Mouse (Mus musculus) stomach, embryonic 16.5 days (tissue): ENCODE results near the gene Fbxl8. TPM values are rescaled to one million over a fixed set of nuclear protein-coding genes. Genes with fewer than 3 reads are reported as not detected.

ENCODE experiments used
- ATAC-seq: fragments of 200-750 bp; cut with Nextera tagmentation; 2 replicates; pipeline ENCODE4 v1.8.0; 2017; ENCODE audit warnings: moderate number of reproducible peaks, moderate TSS enrichment; ENCODE audit not compliant: insufficient read depth, low FRiP score
- H3K27ac ChIP-seq: fragments of 300-500 bp; sonication (generic); 2 replicates; pipeline ENCODE4 v1.5.1; 2014; ENCODE audit warnings: low read length
- H3K27me3 ChIP-seq: fragments of 300-500 bp; sonication (generic); 2 replicates; pipeline ENCODE4 v1.6.1; 2014; ENCODE audit warnings: low read length, control low read depth, mixed read lengths; ENCODE audit not compliant: control insufficient read depth, insufficient read depth
- H3K36me3 ChIP-seq: fragments of 300-500 bp; sonication (generic); 2 replicates; pipeline ENCODE4 v1.6.1; 2014; ENCODE audit warnings: low read length; ENCODE audit not compliant: control insufficient read depth, insufficient read depth
- H3K4me1 ChIP-seq: fragments of 300-500 bp; sonication (generic); 2 replicates; pipeline ENCODE4 v1.6.1; 2014; ENCODE audit warnings: low read length, control low read depth, mixed read lengths; ENCODE audit not compliant: control insufficient read depth, insufficient read depth
- H3K4me2 ChIP-seq: fragments of 300-500 bp; sonication (generic); 2 replicates; pipeline ENCODE4 v1.6.1; 2014; ENCODE audit warnings: low read depth, low read length, mixed read lengths
- H3K4me3 ChIP-seq: fragments of 300-500 bp; sonication (generic); replicated peaks from 2 replicates; pipeline ENCODE4 v1.5.1; 2014; ENCODE audit warnings: mild to moderate bottlenecking, low read length
- H3K9ac ChIP-seq: fragments of 300-500 bp; sonication (generic); 2 replicates; pipeline ENCODE4 v1.6.1; 2014; ENCODE audit warnings: low read length
- H3K9me3 ChIP-seq: fragments of 300-500 bp; sonication (generic); replicated peaks from 2 replicates; pipeline ENCODE4 v1.6.1; 2016; ENCODE audit warnings: low read length, control low read depth; ENCODE audit not compliant: control insufficient read depth
- WGBS: fragments of 180-500 bp; shearing (Covaris S2); extraction: QIAGEN DNeasy Blood & Tissue Kit; methylation state at CpG from one replicate; pipeline ENCODE4 v1.1.7; 2014; 5-methylcytosine and 5-hydroxymethylcytosine counted together
- polyA plus RNA-seq: library from polyadenylated mRNA; unstranded; fragments of >200 nt; fragmentation: Nextera tagmentation; extraction: Ambion mirVana; gene quantifications from 2 replicates; pipeline ENCODE4 v1.2.1, GENCODE M21; 2015

Gene Fbxl8
- polyA plus RNA-seq, 1 experiment from 2014 or later: 3.4 TPM

GRCm38 (mm10) chr8:105295256-105295655 is 30.8 kb downstream of the Fbxl8 start:
- Histone ChIP-seq H3K9ac (no peak overlapping the region), H3K27me3 (peaks cover 5% of the 10 kb centered on the region; the same call in 1 of the 2 replicates), H3K4me2 (peak overlapping the region; percentile 14; the same call in 1 of the 2 replicates), H3K9me3 (no peaks in the 10 kb centered on the region), H3K4me3 (peak overlapping the region; percentile 5; the same call in 1 of the 2 replicates), H3K36me3 (no peaks in the 10 kb centered on the region), H3K4me1 (peaks cover 22% of the 10 kb centered on the region), H3K27ac (no peak overlapping the region)
- 68% methylated on average over 11 of the region's 11 CpGs for WGBS
- no peak for ATAC-seq

- H3K4me2 ChIP-seq: peak within 1 kb of the TSS; percentile 85
- H3K36me3 ChIP-seq: peaks cover 5% of the 10 kb centered on the region
- H3K4me3 ChIP-seq: peak within 1 kb of the TSS; percentile 99
- no peaks in the 10 kb centered on the region for H3K9me3 ChIP-seq
- 56% methylated on average over 11 of the region's 11 CpGs for WGBS
- H3K27me3 ChIP-seq: no peaks in the 10 kb centered on the region
- ATAC-seq: no peak
- H3K27ac ChIP-seq: peak within 1 kb of the TSS; percentile 50; the same call in 1 of the 2 replicates
- H3K9ac ChIP-seq: peak within 1 kb of the TSS; percentile 97; the same call in 1 of the 2 replicates
- peaks cover 16% of the 10 kb centered on the region for H3K4me1 ChIP-seq
Observed at GRCm38 (mm10) chr8:105295895-105296573, 31.6 kb downstream of the Fbxl8 start, which contains the start of gene Exoc3l. TSS of gene Exoc3l (minus strand) at chr8:105296101.

- Histone ChIP-seq H3K27me3 (no peaks in the 10 kb centered on the region), H3K4me2 (peak within 1 kb of the TSS; percentile 85), H3K4me3 (peak within 1 kb of the TSS; percentile 99), H3K36me3 (peaks cover 18% of the 10 kb centered on the region), H3K27ac (peak within 1 kb of the TSS; percentile 61), H3K4me1 (peaks cover 16% of the 10 kb centered on the region), H3K9ac (peak within 1 kb of the TSS; percentile 97), H3K9me3 (no peaks in the 10 kb centered on the region)
- under 1% methylated on average over 58 of the region's 58 CpGs for WGBS
- peak; percentile 91 for ATAC-seq
Observed at GRCm38 (mm10) chr8:105297511-105298192, 33.2 kb downstream of the Fbxl8 start, which contains the start of gene E2f4. TSS of gene E2f4 (plus strand) at chr8:105297663.

- Histone ChIP-seq H3K4me2 (peak overlapping the region; percentile 85), H3K27me3 (no peaks in the 10 kb centered on the region), H3K36me3 (peaks cover 23% of the 10 kb centered on the region), H3K4me3 (peak overlapping the region; percentile 99), H3K9ac (peak overlapping the region; percentile 97), H3K9me3 (no peaks in the 10 kb centered on the region), H3K27ac (no peak overlapping the region), H3K4me1 (peaks cover 16% of the 10 kb centered on the region)
- no peak for ATAC-seq
- 49% methylated on average over 18 of the region's 18 CpGs for WGBS
Observed at GRCm38 (mm10) chr8:105298351-105299252, 34.2 kb downstream of the Fbxl8 start.

GRCm38 (mm10) chr8:105299962-105300361 is 35.5 kb downstream of the Fbxl8 start:
- Histone ChIP-seq H3K9me3 (no peaks in the 10 kb centered on the region), H3K27ac (no peak overlapping the region), H3K27me3 (no peaks in the 10 kb centered on the region), H3K4me3 (no peak overlapping the region), H3K4me2 (no peak overlapping the region), H3K4me1 (peaks cover 26% of the 10 kb centered on the region), H3K9ac (no peak overlapping the region), H3K36me3 (peaks cover 23% of the 10 kb centered on the region)
- 80% methylated on average over 8 of the region's 8 CpGs for WGBS
- peak; percentile 59 for ATAC-seq

GRCm38 (mm10) chr8:105303396-105303795 is 38.9 kb downstream of the Fbxl8 start:
- Histone ChIP-seq H3K4me1 (peaks cover 31% of the 10 kb centered on the region), H3K36me3 (peaks cover 26% of the 10 kb centered on the region), H3K4me2 (no peak overlapping the region), H3K9me3 (no peaks in the 10 kb centered on the region), H3K27ac (no peak overlapping the region), H3K27me3 (no peaks in the 10 kb centered on the region), H3K4me3 (no peak overlapping the region), H3K9ac (no peak overlapping the region)
- ATAC-seq: no peak
- 75% methylated on average over 8 of the region's 8 CpGs for WGBS

- 76% methylated on average over 9 of the region's 9 CpGs for WGBS
- no peak overlapping the region for H3K4me3 ChIP-seq
- peaks cover 27% of the 10 kb centered on the region for H3K4me1 ChIP-seq
- no peak overlapping the region for H3K9ac ChIP-seq
- no peak overlapping the region for H3K27ac ChIP-seq
- no peak for ATAC-seq
- no peaks in the 10 kb centered on the region for H3K9me3 ChIP-seq
- H3K36me3 ChIP-seq: peaks cover 26% of the 10 kb centered on the region
- no peak overlapping the region for H3K4me2 ChIP-seq
- H3K27me3 ChIP-seq: no peaks in the 10 kb centered on the region
Observed at GRCm38 (mm10) chr8:105303874-105304273, 39.4 kb downstream of the Fbxl8 start.

- Histone ChIP-seq H3K4me3 (no peak overlapping the region), H3K27me3 (no peaks in the 10 kb centered on the region), H3K4me2 (peak overlapping the region; percentile 31; the same call in 1 of the 2 replicates), H3K27ac (peak overlapping the region; percentile 95), H3K9ac (peak overlapping the region; percentile 32; the same call in 1 of the 2 replicates), H3K4me1 (peaks cover 24% of the 10 kb centered on the region), H3K9me3 (no peaks in the 10 kb centered on the region), H3K36me3 (peaks cover 26% of the 10 kb centered on the region)
- WGBS: 61% methylated on average over 9 of the region's 9 CpGs
- ATAC-seq: no peak
Observed at GRCm38 (mm10) chr8:105304325-105305210, 40.1 kb downstream of the Fbxl8 start.
